Mouse (Mus musculus): ENCODE results near the gene Olfr1382. TPM values are rescaled to one million over a fixed set of nuclear protein-coding genes. Genes with fewer than 3 reads are reported as not detected.
"Not testable (repeated sequence)": the region's sequence is repeated elsewhere in the genome, so short reads cannot be mapped to it uniquely, and the experiment has no call there.

The Olfr1382 gene
- polyA plus RNA-seq, 1 experiment, result 0.16 TPM

DNA sequence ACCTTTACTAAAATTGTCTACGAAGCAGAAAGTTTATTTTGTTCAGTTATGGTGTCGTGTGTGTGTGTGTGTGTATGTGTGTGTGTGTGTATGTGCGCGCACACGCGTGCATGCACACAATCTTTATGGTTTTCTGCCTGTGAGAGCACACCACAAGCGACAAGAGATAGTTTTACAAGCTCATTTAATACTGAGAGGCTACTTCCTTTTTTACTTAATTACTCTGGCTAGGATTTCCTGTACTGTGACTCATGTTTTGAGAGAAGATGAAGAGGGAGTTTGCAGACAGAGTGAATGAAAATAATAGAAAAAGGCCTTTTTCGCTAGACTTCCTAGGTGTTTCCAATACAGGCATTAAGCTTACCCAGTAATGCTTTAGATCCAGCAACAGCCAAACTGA is 52.4 kb downstream of the Olfr1382 start:
- not testable (repeated sequence) for H3K36me3 ChIP-seq (ENCODE audit: control insufficient read depth, insufficient read depth, low read length); H3K4me1 ChIP-seq (ENCODE audit: control insufficient read depth, insufficient read depth, low read length); H3K4me3 ChIP-seq (ENCODE audit: control insufficient read depth, low read depth, low read length); H3K27ac ChIP-seq (ENCODE audit: control insufficient read depth, insufficient read depth, low read depth, low read length); H3K27me3 ChIP-seq (ENCODE audit: control insufficient read depth, insufficient read depth, low read length)

Other genes starting within 250 kb of the Olfr1382 start
- 4.6 and 4.7 TPM in 2 replicates for gene Olfr1393, start 249.9 kb upstream of the Olfr1382 start, polyA plus RNA-seq (2012; rRNA removed)
- 2.2 and 2.8 TPM in 2 replicates for gene Olfr1392, start 243.0 kb upstream of the Olfr1382 start, polyA plus RNA-seq (2012; rRNA removed)
- gene Olfr10, start 223.5 kb upstream of the Olfr1382 start, polyA plus RNA-seq (2012; rRNA removed), result not detected in 2 replicates
- not detected in 2 replicates for gene Olfr1391, start 205.5 kb upstream of the Olfr1382 start, polyA plus RNA-seq (2012; rRNA removed)
- gene Olfr1390, start 193.1 kb upstream of the Olfr1382 start, polyA plus RNA-seq (2012; rRNA removed), result not detected in 2 replicates
- 0.16 and 0.21 TPM in 2 replicates for gene Olfr1389, start 105.2 kb upstream of the Olfr1382 start, polyA plus RNA-seq (2012; rRNA removed)
- gene Olfr1388, start 91.6 kb upstream of the Olfr1382 start, polyA plus RNA-seq (2012; rRNA removed), result 0.19 TPM in 1 of 2 replicates, not detected in the other
- gene Olfr1387, start 72.9 kb upstream of the Olfr1382 start, polyA plus RNA-seq (2012; rRNA removed), result not detected in 2 replicates
- gene Olfr1386, start 63.2 kb upstream of the Olfr1382 start, polyA plus RNA-seq (2012; rRNA removed), result not detected in 2 replicates
- gene Olfr1385, start 39.2 kb upstream of the Olfr1382 start, polyA plus RNA-seq (2012; rRNA removed), result not detected in 2 replicates
- gene Olfr1384, start 21.5 kb upstream of the Olfr1382 start, polyA plus RNA-seq (2012; rRNA removed), result not detected in 2 replicates
- gene Olfr1383, start 8.6 kb upstream of the Olfr1382 start, polyA plus RNA-seq (2012; rRNA removed), result not detected in 2 replicates
- gene Olfr1381, start 15.2 kb downstream of the Olfr1382 start, polyA plus RNA-seq (2012; rRNA removed), result not detected in 2 replicates
- not detected in 2 replicates for gene Olfr1380, start 28.6 kb downstream of the Olfr1382 start, polyA plus RNA-seq (2012; rRNA removed)
- 4.5 and 4.9 TPM in 2 replicates for gene Flt4, start 81.0 kb downstream of the Olfr1382 start, polyA plus RNA-seq (2012; rRNA removed)
- gene Scgb3a1, start 135.4 kb downstream of the Olfr1382 start, polyA plus RNA-seq (2012; rRNA removed), result 0.38 TPM in 1 of 2 replicates, not detected in the other
- 12.5 and 18.1 TPM in 2 replicates for gene Cnot6, start 184.5 kb downstream of the Olfr1382 start, polyA plus RNA-seq (2012; rRNA removed)